Mouse (Mus musculus) layer of hippocampus, adult 8-10 months (tissue): ENCODE data around the gene Gm17332. TPM values are rescaled to one million over a fixed set of nuclear protein-coding genes. Genes with fewer than 3 reads are reported as not detected.
"Not testable (repeated sequence)": the region's sequence is repeated elsewhere in the genome, so short reads cannot be mapped to it uniquely, and the experiment has no call there.

Experiments
- DNase-seq, 2 experiments: peaks; one replicate each; pipeline ENCODE4 v3.0.0; 2022; ENCODE audit warnings: low spot score in 2 of 2
- total RNA-seq, 4 experiments: library from RNA; stranded (reverse); gene quantifications; 2 replicates each; pipeline ENCODE4 v1.2.4; 2022

Gm17332 gene
- not detected for total RNA-seq

- DNase-seq, result no peak
These were observed at the start of gene Gm17332 for GRCm38 (mm10) chr11:31182362-31182761. Gene Gm17332, minus strand, starts transcription at chr11:31182462.

GRCm38 (mm10) chr11:31229966-31230365 is 47.7 kb upstream of the Gm17332 start:
- DNase-seq, result no peak

GRCm38 (mm10) chr11:31225359-31225758 is 43.1 kb upstream of the Gm17332 start:
- no peak for DNase-seq

GRCm38 (mm10) chr11:31218009-31218408 is 35.7 kb upstream of the Gm17332 start:
- DNase-seq, result no peak

- no peak for DNase-seq
These were observed 13.5 kb upstream of the Gm17332 start for GRCm38 (mm10) chr11:31195621-31196363.

GRCm38 (mm10) chr11:31194761-31195160 is 12.5 kb upstream of the Gm17332 start:
- DNase-seq, result no peak

- DNase-seq, result no peak
These were observed 12.1 kb downstream of the Gm17332 start for GRCm38 (mm10) chr11:31170052-31170646.

- DNase-seq, result peak in 1 of 2 experiments; percentile 6
These were observed 12.9 kb downstream of the Gm17332 start for GRCm38 (mm10) chr11:31169161-31170051.

GRCm38 (mm10) chr11:31168831-31169160 is 13.5 kb downstream of the Gm17332 start:
- no peak for DNase-seq

GRCm38 (mm10) chr11:31157021-31157420 is 25.2 kb downstream of the Gm17332 start:
- DNase-seq, result no peak

GRCm38 (mm10) chr11:31138394-31138793 is 43.9 kb downstream of the Gm17332 start:
- not testable (repeated sequence) for DNase-seq

GRCm38 (mm10) chr11:31134824-31135223 is 47.4 kb downstream of the Gm17332 start:
- not testable (repeated sequence) for DNase-seq

GRCm38 (mm10) chr11:31133726-31134125 is 48.5 kb downstream of the Gm17332 start:
- DNase-seq, result not testable (repeated sequence)

Other genes starting within 250 kb of the Gm17332 start
- 10 to 100 TPM; 62.4 to 74.6 (median 70.3) TPM for gene Erlec1, start 228.1 kb downstream of the Gm17332 start, total RNA-seq
- 10 to 100 TPM; 10.2 to 16.4 (median 13.1) TPM for gene Chac2, start 196.1 kb downstream of the Gm17332 start, total RNA-seq
- gene Stc2, start 187.6 kb upstream of the Gm17332 start, total RNA-seq, result 1 to 10 TPM; 3.2 to 6.4 (median 4.9) TPM